Mouse (Mus musculus) limb, embryonic 15.5 days (tissue): ENCODE results near the gene Ptprh. TPM values are rescaled to one million over a fixed set of nuclear protein-coding genes. Genes with fewer than 3 reads are reported as not detected.

ENCODE experiments used
- ATAC-seq: fragments of 200-750 bp; cut with Nextera tagmentation; 2 replicates; pipeline ENCODE4 v1.8.0; 2017; ENCODE audit warnings: low read depth, moderate TSS enrichment; ENCODE audit not compliant: insufficient number of reproducible peaks, low FRiP score, low TSS enrichment
- H3K27ac ChIP-seq: fragments of 300-500 bp; sonication (generic); 2 replicates; pipeline ENCODE4 v1.5.1; 2015; ENCODE audit warnings: moderate library complexity, mild to moderate bottlenecking, inconsistent platforms
- H3K27me3 ChIP-seq: fragments of 300-500 bp; sonication (generic); 2 replicates; pipeline ENCODE4 v1.6.1; 2015; ENCODE audit warnings: inconsistent platforms
- H3K36me3 ChIP-seq: fragments of 300-500 bp; sonication (generic); 2 replicates; pipeline ENCODE4 v1.6.1; 2015; ENCODE audit warnings: inconsistent platforms
- H3K4me1 ChIP-seq: fragments of 300-500 bp; sonication (generic); 2 replicates; pipeline ENCODE4 v1.6.1; 2015; ENCODE audit warnings: inconsistent platforms
- H3K4me2 ChIP-seq: fragments of 300-500 bp; sonication (generic); 2 replicates; pipeline ENCODE4 v1.6.1; 2015; ENCODE audit warnings: mild to moderate bottlenecking, inconsistent platforms
- H3K4me3 ChIP-seq: fragments of 300-500 bp; sonication (generic); 2 replicates; pipeline ENCODE4 v1.5.1; 2015; ENCODE audit warnings: mild to moderate bottlenecking, inconsistent platforms
- H3K9ac ChIP-seq: fragments of 300-500 bp; sonication (generic); 2 replicates; pipeline ENCODE4 v1.6.1; 2015; ENCODE audit warnings: inconsistent platforms
- H3K9me3 ChIP-seq: fragments of 300-500 bp; sonication (generic); 2 replicates; pipeline ENCODE4 v1.6.1; 2016; ENCODE audit warnings: inconsistent platforms
- WGBS: fragments of 180-500 bp; shearing (Covaris S2); methylation state at CpG from one replicate; pipeline ENCODE4 v1.1.7; 2015; 5-methylcytosine and 5-hydroxymethylcytosine counted together
- polyA plus RNA-seq: library from polyadenylated mRNA; unstranded; fragments of >200 nt; fragmentation: Nextera tagmentation; extraction: Ambion mirVana; gene quantifications from 2 replicates; pipeline ENCODE4 v1.2.1, GENCODE M21; 2015

The Ptprh gene
- not detected in 2 replicates for polyA plus RNA-seq

- no peak within 1 kb of the TSS for H3K4me3 ChIP-seq
- no peak within 1 kb of the TSS for H3K4me2 ChIP-seq
- H3K27me3 ChIP-seq, result no peaks in the 10 kb centered on the region
- no peak for ATAC-seq
- no peak within 1 kb of the TSS for H3K9ac ChIP-seq
- H3K9me3 ChIP-seq, result no peaks in the 10 kb centered on the region
- H3K4me1 ChIP-seq, result no peaks in the 10 kb centered on the region
- 71% methylated on average over 6 of the region's 6 CpGs for WGBS
- H3K36me3 ChIP-seq, result no peaks in the 10 kb centered on the region
- H3K27ac ChIP-seq, result no peak within 1 kb of the TSS
These were observed at the start of gene Ptprh for GRCm38 (mm10) chr7:4603873-4604272. Gene Ptprh (minus strand): TSS chr7:4604041.

- H3K4me3 ChIP-seq, result no peak overlapping the region
- no peaks in the 10 kb centered on the region for H3K27me3 ChIP-seq
- peaks cover 7% of the 10 kb centered on the region; the same call in 1 of the 2 replicates for H3K36me3 ChIP-seq
- WGBS, result 66% methylated on average over 5 of the region's 5 CpGs
- ATAC-seq, result no peak
- peaks cover 33% of the 10 kb centered on the region for H3K4me1 ChIP-seq
- H3K9me3 ChIP-seq, result no peaks in the 10 kb centered on the region
- H3K27ac ChIP-seq, result no peak overlapping the region
- H3K4me2 ChIP-seq, result no peak overlapping the region
- H3K9ac ChIP-seq, result no peak overlapping the region
These were observed 49.5 kb upstream of the Ptprh start for GRCm38 (mm10) chr7:4653351-4653750.

GRCm38 (mm10) chr7:4652726-4653125 lies 48.9 kb upstream of the Ptprh start:
- Histone ChIP-seq H3K4me1 (peaks cover 30% of the 10 kb centered on the region), H3K36me3 (peaks cover 7% of the 10 kb centered on the region; the same call in 1 of the 2 replicates), H3K27me3 (no peaks in the 10 kb centered on the region), H3K4me2 (no peak overlapping the region), H3K9ac (no peak overlapping the region), H3K9me3 (no peaks in the 10 kb centered on the region), H3K4me3 (no peak overlapping the region), H3K27ac (no peak overlapping the region)
- no peak for ATAC-seq
- WGBS, result 90% methylated on average over 5 of the region's 5 CpGs

- no peak overlapping the region for H3K27ac ChIP-seq
- H3K9me3 ChIP-seq, result no peaks in the 10 kb centered on the region
- no peaks in the 10 kb centered on the region for H3K27me3 ChIP-seq
- H3K36me3 ChIP-seq, result peaks cover 15% of the 10 kb centered on the region
- H3K4me2 ChIP-seq, result no peak overlapping the region
- no peak overlapping the region for H3K9ac ChIP-seq
- no peak overlapping the region for H3K4me3 ChIP-seq
- 76% methylated on average over 8 of the region's 8 CpGs for WGBS
- no peak for ATAC-seq
- peaks cover 18% of the 10 kb centered on the region for H3K4me1 ChIP-seq
These were observed 47.7 kb upstream of the Ptprh start for GRCm38 (mm10) chr7:4651581-4651980.

GRCm38 (mm10) chr7:4647992-4648391 lies 44.2 kb upstream of the Ptprh start:
- peaks cover 50% of the 10 kb centered on the region for H3K36me3 ChIP-seq
- WGBS, result 78% methylated on average over 2 of the region's 2 CpGs
- peaks cover 4% of the 10 kb centered on the region; the same call in 1 of the 2 replicates for H3K4me1 ChIP-seq
- no peaks in the 10 kb centered on the region for H3K9me3 ChIP-seq
- ATAC-seq, result no peak
- H3K4me3 ChIP-seq, result no peak overlapping the region
- no peak overlapping the region for H3K27ac ChIP-seq
- no peak overlapping the region for H3K4me2 ChIP-seq
- no peak overlapping the region for H3K9ac ChIP-seq
- H3K27me3 ChIP-seq, result no peaks in the 10 kb centered on the region

- H3K27me3 ChIP-seq, result no peaks in the 10 kb centered on the region
- peaks cover 57% of the 10 kb centered on the region for H3K36me3 ChIP-seq
- H3K4me1 ChIP-seq, result no peaks in the 10 kb centered on the region
- 0 out of 2 replicates have a peak, but pooled peaks have one; percentile 71 for ATAC-seq
- H3K9me3 ChIP-seq, result no peaks in the 10 kb centered on the region
- H3K9ac ChIP-seq, result no peak overlapping the region
- no peak overlapping the region for H3K4me3 ChIP-seq
- WGBS, result 68% methylated on average over 6 of the region's 6 CpGs
- H3K27ac ChIP-seq, result no peak overlapping the region
- H3K4me2 ChIP-seq, result no peak overlapping the region
These were observed 43.5 kb upstream of the Ptprh start for GRCm38 (mm10) chr7:4647291-4647690.

- Histone ChIP-seq H3K9ac (no peak overlapping the region), H3K27me3 (no peaks in the 10 kb centered on the region), H3K4me3 (no peak overlapping the region), H3K4me1 (no peaks in the 10 kb centered on the region), H3K4me2 (no peak overlapping the region), H3K36me3 (peaks cover 62% of the 10 kb centered on the region), H3K9me3 (no peaks in the 10 kb centered on the region), H3K27ac (no peak overlapping the region)
- no peak for ATAC-seq
- WGBS, result 88% methylated on average over 3 of the region's 3 CpGs
These were observed 43.0 kb upstream of the Ptprh start for GRCm38 (mm10) chr7:4646806-4647205.

GRCm38 (mm10) chr7:4643225-4643624 lies 39.4 kb upstream of the Ptprh start:
- Histone ChIP-seq H3K27me3 (no peaks in the 10 kb centered on the region), H3K9me3 (no peaks in the 10 kb centered on the region), H3K9ac (no peak overlapping the region), H3K4me2 (no peak overlapping the region), H3K27ac (no peak overlapping the region), H3K4me3 (no peak overlapping the region), H3K36me3 (peaks cover 91% of the 10 kb centered on the region), H3K4me1 (no peaks in the 10 kb centered on the region)
- no peak for ATAC-seq
- 93% methylated on average over 6 of the region's 6 CpGs for WGBS

- no peaks in the 10 kb centered on the region for H3K27me3 ChIP-seq
- H3K36me3 ChIP-seq, result peaks cover 97% of the 10 kb centered on the region
- H3K4me2 ChIP-seq, result no peak overlapping the region
- ATAC-seq, result no peak; the same call in 1 of the 2 replicates
- H3K9me3 ChIP-seq, result no peaks in the 10 kb centered on the region
- no peak overlapping the region for H3K4me3 ChIP-seq
- H3K4me1 ChIP-seq, result no peaks in the 10 kb centered on the region
- H3K27ac ChIP-seq, result no peak overlapping the region
- 87% methylated on average over 7 of the region's 7 CpGs for WGBS
- H3K9ac ChIP-seq, result no peak overlapping the region
These were observed 38.1 kb upstream of the Ptprh start for GRCm38 (mm10) chr7:4641956-4642355.

GRCm38 (mm10) chr7:4641155-4641554 lies 37.3 kb upstream of the Ptprh start:
- H3K27ac ChIP-seq, result no peak overlapping the region
- H3K36me3 ChIP-seq, result peaks cover 94% of the 10 kb centered on the region
- ATAC-seq, result no peak
- no peaks in the 10 kb centered on the region for H3K9me3 ChIP-seq
- no peaks in the 10 kb centered on the region for H3K4me1 ChIP-seq
- H3K4me2 ChIP-seq, result no peak overlapping the region
- no peak overlapping the region for H3K9ac ChIP-seq
- WGBS, result 80% methylated on average over 11 of the region's 11 CpGs
- H3K4me3 ChIP-seq, result no peak overlapping the region
- no peaks in the 10 kb centered on the region for H3K27me3 ChIP-seq

- Histone ChIP-seq H3K4me3 (no peak overlapping the region), H3K4me1 (no peaks in the 10 kb centered on the region), H3K27ac (no peak overlapping the region), H3K27me3 (no peaks in the 10 kb centered on the region), H3K9me3 (no peaks in the 10 kb centered on the region), H3K36me3 (peaks cover 87% of the 10 kb centered on the region), H3K4me2 (no peak overlapping the region), H3K9ac (no peak overlapping the region)
- ATAC-seq, result no peak
- WGBS, result 83% methylated on average over 4 of the region's 4 CpGs
These were observed 32.3 kb upstream of the Ptprh start for GRCm38 (mm10) chr7:4636179-4636578.

- Histone ChIP-seq H3K27ac (no peak within 1 kb of the TSS), H3K9ac (no peak within 1 kb of the TSS), H3K36me3 (peaks cover 72% of the 10 kb centered on the region), H3K4me2 (no peak within 1 kb of the TSS), H3K4me3 (no peak within 1 kb of the TSS), H3K4me1 (no peaks in the 10 kb centered on the region), H3K27me3 (no peaks in the 10 kb centered on the region), H3K9me3 (no peaks in the 10 kb centered on the region)
- 90% methylated on average over 4 of the region's 4 CpGs for WGBS
- no peak for ATAC-seq
These were observed 27.2 kb upstream of the Ptprh start, which contains the start of gene Tmem86b for GRCm38 (mm10) chr7:4631031-4631430. Gene Tmem86b (minus strand): TSS chr7:4631422.

GRCm38 (mm10) chr7:4630198-4630597 lies 26.4 kb upstream of the Ptprh start:
- H3K36me3 ChIP-seq, result peaks cover 66% of the 10 kb centered on the region
- no peak for ATAC-seq
- 86% methylated on average over 1 of the region's 1 CpGs for WGBS

More at GRCm38 (mm10) chr7:4630198-4630597, 26.4 kb upstream of the Ptprh start:
- Histone ChIP-seq H3K27me3 (no peaks in the 10 kb centered on the region), H3K4me1 (no peaks in the 10 kb centered on the region), H3K9me3 (no peaks in the 10 kb centered on the region), H3K4me3 (no peak overlapping the region), H3K27ac (no peak overlapping the region), H3K9ac (no peak overlapping the region), H3K4me2 (no peak overlapping the region)
